Mouse (Mus musculus) olfactory bulb, adult 2 months (tissue): ENCODE results near the gene Minpp1. TPM values are rescaled to one million over a fixed set of nuclear protein-coding genes. Genes with fewer than 3 reads are reported as not detected.

Experiments
- H3K27ac ChIP-seq: fragments of 200-500 bp; 2 replicates; pipeline ENCODE4 v1.5.1; 2012; ENCODE audit warnings: low read depth, low read length; ENCODE audit not compliant: insufficient read depth
- H3K4me1 ChIP-seq: fragments of 200-500 bp; 2 replicates; pipeline ENCODE4 v1.6.1; 2012; ENCODE audit warnings: low read length; ENCODE audit not compliant: control insufficient read depth, insufficient read depth
- H3K4me3 ChIP-seq: fragments of 200-500 bp; 2 replicates; pipeline ENCODE4 v1.5.1; 2012; ENCODE audit warnings: mild to moderate bottlenecking, low read depth, low read length, moderate library complexity; ENCODE audit not compliant: insufficient read depth
- CTCF ChIP-seq: fragments of 200-500 bp; IDR thresholded peaks from 2 replicates; pipeline ENCODE4 v1.5.1; 2012; ENCODE audit warnings: low read depth, mild to moderate bottlenecking, low read length, moderate library complexity; ENCODE audit not compliant: insufficient read depth
- POLR2A ChIP-seq: fragments of 200-500 bp; IDR thresholded peaks from 2 replicates; pipeline ENCODE4 v1.6.1; 2012; ENCODE audit warnings: mild to moderate bottlenecking, low read depth, low read length, moderate library complexity; ENCODE audit not compliant: insufficient read depth
- WGBS: fragments of 180-500 bp; shearing (Covaris S2); methylation state at CpG from one replicate; pipeline ENCODE4 v1.1.7; 2018; 5-methylcytosine and 5-hydroxymethylcytosine counted together
- polyA plus RNA-seq: library from polyadenylated mRNA; stranded (reverse); fragments of >200 nt; gene quantifications from 2 replicates; pipeline ENCODE4 v1.2.4, GENCODE M21; 2012; ENCODE audit warnings: low replicate concordance; ENCODE audit not compliant: missing spikeins, insufficient read depth, insufficient read length

The Minpp1 gene
- polyA plus RNA-seq, 1 experiment: not detected

DNA sequence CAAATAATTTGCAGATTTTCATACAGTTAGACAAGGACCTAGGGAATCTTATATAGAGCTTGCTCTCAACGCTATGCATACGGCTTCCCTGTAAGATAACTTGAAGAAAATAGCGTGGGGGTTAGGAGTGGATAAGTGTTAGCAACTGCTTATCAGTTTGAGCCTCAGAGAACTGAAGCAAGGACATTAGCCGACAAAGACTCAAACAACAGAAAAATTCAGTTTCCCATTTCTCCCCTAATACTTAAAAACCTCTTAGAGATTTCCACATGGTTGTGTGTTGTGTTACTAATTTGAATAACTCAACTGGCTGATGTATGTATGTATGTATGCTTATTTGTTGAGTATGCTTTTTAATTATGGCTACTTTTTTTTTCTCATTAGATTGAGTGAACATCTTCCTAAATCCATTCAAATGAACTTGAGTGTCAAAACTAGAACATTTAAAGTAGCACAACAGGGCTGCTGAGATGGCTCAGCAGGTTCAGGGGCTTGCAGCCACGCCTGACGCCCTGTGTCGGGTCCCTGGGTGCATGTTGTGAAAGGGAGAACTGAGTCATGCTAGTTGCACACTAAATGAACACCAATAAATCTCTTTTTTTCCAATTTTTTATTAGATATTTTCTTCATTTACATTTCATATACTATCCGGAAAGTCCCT, 2.2 kb downstream of the Minpp1 start:
- Histone ChIP-seq H3K4me1 (peaks cover 6% of the 10 kb centered on the region; the same call in 1 of the 2 replicates), H3K27ac (no peak overlapping the region), H3K4me3 (no peak overlapping the region)
- TF ChIP-seq CTCF: no peak
- no peak for TF ChIP-seq POLR2A
- WGBS: 77% methylated on average over 8 of the region's 8 CpGs

DNA sequence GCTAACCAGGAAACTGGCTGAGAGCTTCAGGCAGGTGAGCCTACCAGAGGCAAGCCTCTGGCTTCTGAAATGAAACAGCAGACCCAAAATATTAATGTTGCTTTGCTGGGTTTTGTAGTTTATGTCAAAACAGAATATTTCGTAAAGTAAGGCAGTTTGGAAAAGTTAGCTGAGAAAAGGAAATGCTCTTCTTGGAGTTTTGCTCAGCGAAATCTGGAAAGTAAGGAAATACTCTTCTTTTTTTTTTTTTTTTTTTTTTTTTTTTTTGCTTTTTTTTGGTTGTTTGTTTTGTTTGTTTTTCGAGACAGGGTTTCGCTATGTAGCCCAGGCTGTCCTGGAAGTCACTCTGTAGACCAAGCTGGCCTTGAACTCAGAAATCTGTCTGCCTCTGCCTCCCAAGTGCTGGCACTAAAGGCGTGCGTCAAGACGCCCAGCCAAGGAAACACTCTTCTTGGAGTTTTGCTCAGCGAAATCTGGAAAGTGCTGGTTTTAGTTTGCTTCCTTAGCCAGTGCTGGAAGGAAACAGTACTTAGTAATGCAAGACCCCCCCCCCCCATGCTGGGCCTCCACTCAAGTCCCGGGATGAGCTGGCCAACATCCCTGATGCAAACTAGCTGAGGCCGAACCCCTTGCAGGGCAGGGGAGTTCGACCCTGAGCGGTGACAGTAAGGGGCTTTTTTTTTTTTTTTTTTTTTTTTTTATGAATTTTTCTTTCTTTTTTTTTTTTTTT, 3.8 kb downstream of the Minpp1 start:
- TF ChIP-seq CTCF (no peak), POLR2A (no peak)
- Histone ChIP-seq H3K4me1 (peaks cover 8% of the 10 kb centered on the region; the same call in 1 of the 2 replicates), H3K27ac (no peak overlapping the region), H3K4me3 (no peak overlapping the region)
- 87% methylated on average over 12 of the region's 12 CpGs for WGBS

DNA sequence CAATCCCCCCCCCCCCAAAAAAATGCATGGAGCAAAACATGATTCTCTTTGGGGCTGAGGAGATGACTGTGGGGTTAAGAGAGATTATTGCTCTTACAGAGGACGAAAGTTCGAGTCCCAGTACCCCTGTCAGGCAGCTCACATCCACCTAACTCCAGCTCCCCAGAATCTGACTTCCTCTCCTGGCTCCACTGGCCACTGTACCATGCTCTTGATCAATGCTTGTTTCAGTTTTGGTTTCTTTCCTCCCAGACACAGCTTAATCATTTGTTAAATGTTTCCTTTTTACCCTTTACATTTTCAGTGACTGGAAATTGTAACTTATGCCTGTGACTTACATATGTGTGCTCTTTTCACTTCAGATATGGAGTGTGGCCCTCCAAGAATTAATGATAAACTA, 5.4 kb downstream of the Minpp1 start:
- H3K4me1 ChIP-seq: peaks cover 8% of the 10 kb centered on the region; the same call in 1 of the 2 replicates
- H3K27ac ChIP-seq: no peak overlapping the region
- TF ChIP-seq CTCF (no peak), POLR2A (no peak)
- H3K4me3 ChIP-seq: no peak overlapping the region
- WGBS: 88% methylated on average over 2 of the region's 2 CpGs

DNA sequence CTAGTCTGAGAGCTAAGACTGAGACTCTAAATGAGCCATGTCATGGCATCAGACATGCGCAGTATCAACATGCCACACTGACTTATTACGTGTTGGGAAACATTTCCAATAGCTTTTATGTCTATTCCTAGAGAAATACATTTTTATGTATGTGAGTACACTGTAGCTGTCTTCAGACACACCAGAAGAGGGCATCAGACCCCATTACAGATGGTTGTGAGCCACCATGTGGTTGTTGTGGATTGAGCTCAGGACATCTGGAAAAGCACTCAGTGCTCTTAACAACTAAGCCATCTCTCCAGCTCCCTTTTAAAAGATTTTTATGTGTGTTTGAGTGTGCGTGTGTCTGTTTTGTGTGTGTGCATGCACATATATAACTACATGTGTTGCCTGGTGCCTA, 6.8 kb downstream of the Minpp1 start:
- no peak for TF ChIP-seq CTCF
- TF ChIP-seq POLR2A: no peak
- Histone ChIP-seq H3K27ac (no peak overlapping the region), H3K4me1 (peaks cover 8% of the 10 kb centered on the region; the same call in 1 of the 2 replicates), H3K4me3 (no peak overlapping the region)
- WGBS: 95% methylated on average over 3 of the region's 3 CpGs

DNA sequence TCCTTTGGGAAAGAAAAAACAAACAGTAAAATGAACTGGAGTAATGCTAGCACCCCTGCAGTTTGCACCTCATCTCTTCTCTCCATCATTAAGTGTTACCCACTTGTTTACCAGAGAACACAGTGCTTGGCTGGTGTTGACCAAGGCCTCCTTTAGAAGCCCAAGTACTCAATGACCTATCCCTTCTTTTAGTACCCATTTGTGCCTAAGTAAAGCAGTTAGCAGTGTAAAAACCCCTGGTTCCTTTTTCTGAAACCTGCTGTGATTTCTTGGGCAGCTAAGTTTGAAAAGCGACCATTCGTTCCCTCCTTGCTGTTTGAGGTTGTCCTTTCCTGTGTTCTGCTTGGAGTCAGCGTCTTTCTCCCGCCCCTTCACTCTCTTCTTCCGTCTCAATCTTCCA, 7.4 kb downstream of the Minpp1 start:
- 77% methylated on average over 5 of the region's 5 CpGs for WGBS
- Histone ChIP-seq H3K27ac (no peak overlapping the region), H3K4me1 (peaks cover 6% of the 10 kb centered on the region; the same call in 1 of the 2 replicates), H3K4me3 (no peak overlapping the region)
- TF ChIP-seq POLR2A (no peak), CTCF (no peak)

DNA sequence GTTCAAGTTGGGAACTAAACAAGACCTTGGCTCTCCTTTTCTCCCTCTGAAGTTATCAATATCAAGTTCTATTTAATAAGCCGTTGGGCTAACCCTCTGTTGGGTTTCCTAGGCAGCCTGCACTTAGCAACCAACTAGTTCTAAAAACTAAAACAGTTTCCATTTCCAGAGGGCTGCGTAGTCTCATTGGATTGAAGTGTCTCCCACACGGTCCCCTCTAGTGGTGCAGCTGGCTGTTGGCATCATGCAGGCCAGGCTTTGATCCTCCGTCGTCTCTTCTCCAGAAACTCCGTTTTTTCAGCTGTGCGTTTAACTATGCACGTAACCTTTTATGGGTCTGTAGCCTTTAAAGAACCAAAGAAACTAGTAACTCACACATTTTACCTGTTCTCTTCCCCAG, 7.9 kb downstream of the Minpp1 start:
- WGBS: 54% methylated on average over 8 of the region's 8 CpGs
- TF ChIP-seq POLR2A (no peak), CTCF (no peak)
- Histone ChIP-seq H3K4me3 (no peak overlapping the region), H3K27ac (no peak overlapping the region), H3K4me1 (peaks cover 6% of the 10 kb centered on the region; the same call in 1 of the 2 replicates)

DNA sequence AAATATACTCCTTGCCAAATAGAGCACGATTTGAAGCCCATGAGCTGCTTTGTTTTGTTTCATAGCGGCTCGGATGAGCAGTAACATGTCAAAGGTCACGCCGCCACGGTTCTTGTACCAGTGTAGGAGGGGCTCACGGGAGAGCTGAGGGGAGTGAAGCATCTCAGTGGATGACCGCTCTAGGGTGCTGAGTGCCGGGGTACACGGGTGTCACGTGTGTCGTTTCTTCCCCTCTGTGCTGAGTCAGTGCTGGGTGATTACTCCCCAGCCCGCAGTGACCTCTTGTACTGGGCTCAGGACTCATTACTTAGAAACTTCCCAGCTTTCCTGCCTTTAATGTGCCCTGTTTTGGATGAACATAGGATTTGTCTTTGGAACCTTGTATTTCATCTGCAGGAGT, 9.0 kb downstream of the Minpp1 start:
- H3K4me1 ChIP-seq: peaks cover 2% of the 10 kb centered on the region; the same call in 1 of the 2 replicates
- H3K27ac ChIP-seq: no peak overlapping the region
- TF ChIP-seq POLR2A: no peak
- TF ChIP-seq CTCF: no peak
- 95% methylated on average over 13 of the region's 13 CpGs for WGBS
- H3K4me3 ChIP-seq: no peak overlapping the region

DNA sequence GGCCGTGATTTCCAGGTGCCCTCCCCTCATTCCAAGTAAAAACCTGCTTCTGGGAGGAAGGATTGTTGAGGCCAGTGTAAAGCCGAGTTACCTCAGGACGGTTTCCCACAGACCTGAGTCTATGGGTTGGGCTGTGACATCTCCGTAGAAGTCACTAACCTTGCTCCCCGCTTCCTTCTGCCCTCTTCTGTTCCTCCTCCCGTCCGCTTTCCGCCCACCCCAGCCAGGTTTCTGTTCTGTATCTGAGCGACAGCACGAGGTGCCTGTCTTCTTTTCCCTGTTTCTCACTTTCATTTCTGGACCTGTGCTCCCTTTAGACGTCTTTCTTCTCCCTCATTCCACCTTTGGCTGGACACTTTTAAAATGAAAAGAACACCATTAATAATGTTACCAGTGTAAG, 9.5 kb downstream of the Minpp1 start:
- H3K27ac ChIP-seq: no peak overlapping the region
- H3K4me1 ChIP-seq: peaks cover 2% of the 10 kb centered on the region; the same call in 1 of the 2 replicates
- 86% methylated on average over 11 of the region's 11 CpGs for WGBS
- TF ChIP-seq POLR2A (no peak), CTCF (no peak)
- no peak overlapping the region for H3K4me3 ChIP-seq

DNA sequence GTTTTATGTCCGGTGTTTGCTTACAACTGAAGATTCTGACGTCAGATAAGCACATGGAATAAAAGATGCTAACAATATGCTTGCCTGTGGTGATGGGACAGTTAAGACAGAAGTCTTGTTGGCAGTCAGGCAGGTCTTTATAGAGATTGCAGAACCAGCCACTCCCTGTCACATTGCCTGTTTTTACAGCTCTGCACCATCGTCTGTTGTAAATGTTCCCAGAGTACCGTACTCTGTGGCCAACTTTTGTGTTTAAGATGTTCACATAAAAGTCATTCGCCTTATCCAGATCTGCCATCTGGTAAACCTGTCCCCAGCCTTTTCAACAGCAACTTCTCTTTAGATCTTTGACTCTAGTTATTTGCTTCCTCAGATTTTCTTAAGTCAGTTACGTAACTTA, 11.8 kb downstream of the Minpp1 start:
- no peak overlapping the region for H3K27ac ChIP-seq
- no peak for TF ChIP-seq POLR2A
- TF ChIP-seq CTCF: no peak
- WGBS: 86% methylated on average over 6 of the region's 6 CpGs
- H3K4me3 ChIP-seq: no peak overlapping the region
- H3K4me1 ChIP-seq: peaks cover 2% of the 10 kb centered on the region; the same call in 1 of the 2 replicates
